Mouse (Mus musculus) small intestine, adult 2 months (tissue): Measurements from ENCODE around the gene Smad9. TPM values are rescaled to one million over a fixed set of nuclear protein-coding genes. Genes with fewer than 3 reads are reported as not detected.

ENCODE experiments used
- H3K27ac ChIP-seq: fragments of 200-500 bp; 2 replicates; pipeline ENCODE4 v1.5.1; 2012; ENCODE audit warnings: low read depth, low read length, control low read depth, inconsistent platforms; ENCODE audit not compliant: insufficient read depth
- H3K27me3 ChIP-seq: fragments of 200-500 bp; 2 replicates; pipeline ENCODE4 v1.6.1; 2012; ENCODE audit warnings: mild to moderate bottlenecking, moderate library complexity, low read length, inconsistent platforms; ENCODE audit not compliant: control insufficient read depth, insufficient read depth
- H3K36me3 ChIP-seq: fragments of 200-500 bp; 2 replicates; pipeline ENCODE4 v1.6.1; 2012; ENCODE audit warnings: mild to moderate bottlenecking, low read length, control low read depth, inconsistent platforms; ENCODE audit not compliant: control insufficient read depth, insufficient read depth
- H3K4me1 ChIP-seq: fragments of 200-500 bp; 2 replicates; pipeline ENCODE4 v1.6.1; 2012; ENCODE audit warnings: low read length, inconsistent platforms, mixed read lengths; ENCODE audit not compliant: control insufficient read depth, insufficient read depth, insufficient read length
- H3K4me3 ChIP-seq: fragments of 200-500 bp; 2 replicates; pipeline ENCODE4 v1.5.1; 2012; ENCODE audit warnings: low read depth, mild to moderate bottlenecking, control low read depth, inconsistent platforms, low read length, moderate library complexity
- CTCF ChIP-seq: fragments of 200-500 bp; IDR thresholded peaks from 2 replicates; pipeline ENCODE4 v1.5.1; 2012; ENCODE audit warnings: low read depth, mild to moderate bottlenecking, control low read depth, inconsistent platforms, low read length, moderate library complexity, mixed read lengths; ENCODE audit not compliant: insufficient replicate concordance, insufficient read length; ENCODE audit errors: extremely low read depth
- POLR2A ChIP-seq: fragments of 200-500 bp; IDR thresholded peaks from 2 replicates; pipeline ENCODE4 v1.6.1; 2012; ENCODE audit warnings: low read depth, mild to moderate bottlenecking, control low read depth, inconsistent platforms, low read length, moderate library complexity
- WGBS: fragments of 180-500 bp; shearing (Covaris S2); methylation state at CpG from one replicate; pipeline ENCODE4 v1.1.7; 2018; 5-methylcytosine and 5-hydroxymethylcytosine counted together
- polyA plus RNA-seq: library from polyadenylated mRNA; depleted of rRNA; stranded (reverse); fragments of >200 nt; gene quantifications from 2 replicates; pipeline ENCODE4 v1.2.3, GENCODE M21; 2012

Smad9 gene
- polyA plus RNA-seq, 1 experiment = 1.1 TPM

- Histone ChIP-seq H3K4me3 (no peak overlapping the region), H3K27ac (no peak overlapping the region), H3K36me3 (peaks cover 52% of the 10 kb centered on the region), H3K27me3 (no peaks in the 10 kb centered on the region), H3K4me1 (no peaks in the 10 kb centered on the region)
- 61% methylated on average over 2 of the region's 2 CpGs for WGBS
- TF ChIP-seq POLR2A (no peak), CTCF (no peak)
Measured at GRCm38 (mm10) chr3:54725344-54725743, 30.0 kb upstream of the Smad9 start.

- H3K36me3 ChIP-seq = peaks cover 41% of the 10 kb centered on the region
- WGBS = 100% methylated on average over 2 of the region's 2 CpGs
Measured at GRCm38 (mm10) chr3:54727588-54727987, 27.8 kb upstream of the Smad9 start.

GRCm38 (mm10) chr3:54728100-54728499 lies 27.3 kb upstream of the Smad9 start:
- 90% methylated on average over 6 of the region's 6 CpGs for WGBS
- no peaks in the 10 kb centered on the region for H3K27me3 ChIP-seq
- H3K4me3 ChIP-seq = no peak overlapping the region
- H3K36me3 ChIP-seq = peaks cover 37% of the 10 kb centered on the region
- no peak overlapping the region for H3K27ac ChIP-seq
- H3K4me1 ChIP-seq = no peaks in the 10 kb centered on the region
- no peak for TF ChIP-seq POLR2A
- no peak for TF ChIP-seq CTCF

More at GRCm38 (mm10) chr3:54727588-54727987, 27.8 kb upstream of the Smad9 start:
- TF ChIP-seq CTCF (no peak), POLR2A (no peak)
- H3K27me3 ChIP-seq = no peaks in the 10 kb centered on the region
- H3K4me1 ChIP-seq = no peaks in the 10 kb centered on the region
- no peak overlapping the region for H3K4me3 ChIP-seq
- H3K27ac ChIP-seq = no peak overlapping the region

GRCm38 (mm10) chr3:54731626-54732150 lies 23.7 kb upstream of the Smad9 start:
- H3K4me1 ChIP-seq = peaks cover 2% of the 10 kb centered on the region; the same call in 1 of the 2 replicates
- H3K27me3 ChIP-seq = no peaks in the 10 kb centered on the region
- H3K4me3 ChIP-seq = no peak overlapping the region
- WGBS = 73% methylated on average over 8 of the region's 8 CpGs
- peaks cover 30% of the 10 kb centered on the region for H3K36me3 ChIP-seq
- H3K27ac ChIP-seq = no peak overlapping the region
- TF ChIP-seq CTCF = no peak
- TF ChIP-seq POLR2A = no peak

GRCm38 (mm10) chr3:54732371-54732770 lies 23.0 kb upstream of the Smad9 start:
- H3K36me3 ChIP-seq = peaks cover 26% of the 10 kb centered on the region
- 73% methylated on average over 4 of the region's 4 CpGs for WGBS

GRCm38 (mm10) chr3:54734411-54735246 lies 20.8 kb upstream of the Smad9 start:
- TF ChIP-seq CTCF (no peak), POLR2A (peak; percentile 66; the same call in 1 of the 2 replicates)
- Histone ChIP-seq H3K27ac (peak overlapping the region; percentile 95), H3K4me1 (peaks cover 2% of the 10 kb centered on the region; the same call in 1 of the 2 replicates), H3K36me3 (peaks cover 13% of the 10 kb centered on the region), H3K4me3 (peak overlapping the region; percentile 80), H3K27me3 (no peaks in the 10 kb centered on the region)
- WGBS = under 1% methylated on average over 82 of the region's 84 CpGs

More at GRCm38 (mm10) chr3:54732371-54732770, 23.0 kb upstream of the Smad9 start:
- Histone ChIP-seq H3K4me3 (no peak overlapping the region), H3K4me1 (peaks cover 2% of the 10 kb centered on the region; the same call in 1 of the 2 replicates), H3K27me3 (no peaks in the 10 kb centered on the region), H3K27ac (no peak overlapping the region)
- TF ChIP-seq POLR2A (no peak), CTCF (no peak)
